Mouse (Mus musculus) hematopoietic stem cell, adult 5-6 weeks (primary cell): ENCODE data around the gene 4933402J07Rik. TPM values are rescaled to one million over a fixed set of nuclear protein-coding genes. Genes with fewer than 3 reads are reported as not detected.

Source experiments
- ATAC-seq, 2 experiments: fragments of 125-278 bp in 1 of 2; replicated peaks in 1 of 2; 2 replicates each; pipeline ENCODE4 v1.8.0; 2016 to 2017; ENCODE audit warnings: inconsistent platforms in 2 of 2, mild to moderate bottlenecking in 2 of 2, moderate number of reproducible peaks in 2 of 2, low read depth in 1 of 2, moderate TSS enrichment in 1 of 2; ENCODE audit not compliant: low FRiP score in 2 of 2, poor library complexity in 2 of 2, severe bottlenecking in 2 of 2, insufficient read depth in 1 of 2, low TSS enrichment in 1 of 2
- total RNA-seq: library from RNA; stranded (forward); fragments of 172-1452, 232-1000 nt; gene quantifications from 2 replicates; pipeline ENCODE4 v1.2.3, GENCODE M21; 2017

Gene 4933402J07Rik
- total RNA-seq, 1 experiment from 2014 or later = not detected

- no peak for ATAC-seq
These were observed 46.1 kb downstream of the 4933402J07Rik start for GRCm38 (mm10) chr8:87609651-87610192.

- ATAC-seq = no peak
These were observed 50.0 kb downstream of the 4933402J07Rik start for GRCm38 (mm10) chr8:87613701-87614100.

GRCm38 (mm10) chr8:87619118-87619517 is 55.5 kb downstream of the 4933402J07Rik start:
- no peak for ATAC-seq

- no peak for ATAC-seq
These were observed 55.9 kb downstream of the 4933402J07Rik start for GRCm38 (mm10) chr8:87619529-87619928.

GRCm38 (mm10) chr8:87620225-87620624 is 56.6 kb downstream of the 4933402J07Rik start:
- no peak for ATAC-seq

GRCm38 (mm10) chr8:87621181-87621580 is 57.5 kb downstream of the 4933402J07Rik start:
- ATAC-seq = no peak

GRCm38 (mm10) chr8:87629656-87630055 is 66.0 kb downstream of the 4933402J07Rik start:
- ATAC-seq = no peak

- no peak for ATAC-seq
These were observed 68.1 kb downstream of the 4933402J07Rik start for GRCm38 (mm10) chr8:87631776-87632175.

- no peak for ATAC-seq
These were observed 72.6 kb downstream of the 4933402J07Rik start for GRCm38 (mm10) chr8:87636226-87636742.

Other genes with a start within 250 kb of the 4933402J07Rik start
- gene Cbln1, start 91.2 kb upstream of the 4933402J07Rik start, total RNA-seq = not detected in 2 replicates